Mouse (Mus musculus) heart, postnatal 0 days (tissue): ENCODE data around the gene Tgfbr2. TPM values are rescaled to one million over a fixed set of nuclear protein-coding genes. Genes with fewer than 3 reads are reported as not detected.

Experiments
- ATAC-seq: fragments of 200-750 bp; cut with Nextera tagmentation; 2 replicates; pipeline ENCODE4 v1.8.0; 2017; ENCODE audit warnings: low read depth, moderate number of reproducible peaks, moderate library complexity; ENCODE audit not compliant: insufficient read depth
- DNase-seq: peaks from one replicate; pipeline ENCODE4 v3.0.0-alpha.2; 2016; ENCODE audit warnings: low spot score
- H3K27ac ChIP-seq: fragments of 300-500 bp; sonication (generic); 2 replicates; pipeline ENCODE4 v1.5.1; 2014; ENCODE audit warnings: low read depth, mild to moderate bottlenecking
- H3K27me3 ChIP-seq: fragments of 300-500 bp; sonication (generic); 2 replicates; pipeline ENCODE4 v1.6.1; 2014; ENCODE audit warnings: low read length, mixed read lengths; ENCODE audit not compliant: control insufficient read depth, insufficient read depth
- H3K36me3 ChIP-seq: fragments of 300-500 bp; sonication (generic); replicated peaks from 2 replicates; pipeline ENCODE4 v1.6.1; 2014; ENCODE audit warnings: low read length, mixed read lengths; ENCODE audit not compliant: control insufficient read depth, insufficient read depth
- H3K4me1 ChIP-seq: fragments of 300-500 bp; sonication (generic); 2 replicates; pipeline ENCODE4 v1.6.1; 2014; ENCODE audit warnings: antibody characterized with exemption; ENCODE audit not compliant: control insufficient read depth, insufficient read depth
- H3K4me2 ChIP-seq: fragments of 300-500 bp; sonication (generic); 2 replicates; pipeline ENCODE4 v1.6.1; 2014; ENCODE audit warnings: low read depth, mild to moderate bottlenecking, low read length, moderate library complexity
- H3K4me3 ChIP-seq: fragments of 300-500 bp; sonication (generic); 2 replicates; pipeline ENCODE4 v1.5.1; 2014; ENCODE audit warnings: low read depth, low read length
- H3K9ac ChIP-seq: fragments of 300-500 bp; sonication (generic); replicated peaks from 2 replicates; pipeline ENCODE4 v1.6.1; 2014; ENCODE audit warnings: low read depth, low read length, mixed read lengths
- H3K9me3 ChIP-seq: fragments of 300-500 bp; sonication (generic); replicated peaks from 2 replicates; pipeline ENCODE4 v1.6.1; 2016; ENCODE audit warnings: low read length; ENCODE audit not compliant: control insufficient read depth
- CTCF ChIP-seq: IDR thresholded peaks from 2 replicates; pipeline ENCODE4 v1.5.1; 2016; ENCODE audit warnings: antibody characterized with exemption, control low read depth, low read depth
- EP300 ChIP-seq: IDR thresholded peaks from 2 replicates; pipeline ENCODE4 v1.6.1; 2016; ENCODE audit warnings: antibody characterized with exemption, low read depth
- WGBS: fragments of 180-500 bp; shearing (Covaris S2); extraction: QIAGEN DNeasy Blood & Tissue Kit; methylation state at CpG from one replicate; pipeline ENCODE4 v1.1.7; 2014; 5-methylcytosine and 5-hydroxymethylcytosine counted together
- polyA plus RNA-seq: library from polyadenylated mRNA; unstranded; fragments of >200 nt; fragmentation: Nextera tagmentation; extraction: Ambion mirVana; gene quantifications from 2 replicates; pipeline ENCODE4 v1.2.1, GENCODE M21; 2015
- total RNA-seq: library from RNA; depleted of rRNA; stranded (reverse); fragments of >200 nt; gene quantifications from 2 replicates; pipeline ENCODE4 v1.2.3, GENCODE M21; 2014; ENCODE audit warnings: low replicate concordance

The Tgfbr2 gene
- total and polyA plus RNA-seq, 2 experiments from 2014 or later, result 16.0 to 70.8 TPM

DNA sequence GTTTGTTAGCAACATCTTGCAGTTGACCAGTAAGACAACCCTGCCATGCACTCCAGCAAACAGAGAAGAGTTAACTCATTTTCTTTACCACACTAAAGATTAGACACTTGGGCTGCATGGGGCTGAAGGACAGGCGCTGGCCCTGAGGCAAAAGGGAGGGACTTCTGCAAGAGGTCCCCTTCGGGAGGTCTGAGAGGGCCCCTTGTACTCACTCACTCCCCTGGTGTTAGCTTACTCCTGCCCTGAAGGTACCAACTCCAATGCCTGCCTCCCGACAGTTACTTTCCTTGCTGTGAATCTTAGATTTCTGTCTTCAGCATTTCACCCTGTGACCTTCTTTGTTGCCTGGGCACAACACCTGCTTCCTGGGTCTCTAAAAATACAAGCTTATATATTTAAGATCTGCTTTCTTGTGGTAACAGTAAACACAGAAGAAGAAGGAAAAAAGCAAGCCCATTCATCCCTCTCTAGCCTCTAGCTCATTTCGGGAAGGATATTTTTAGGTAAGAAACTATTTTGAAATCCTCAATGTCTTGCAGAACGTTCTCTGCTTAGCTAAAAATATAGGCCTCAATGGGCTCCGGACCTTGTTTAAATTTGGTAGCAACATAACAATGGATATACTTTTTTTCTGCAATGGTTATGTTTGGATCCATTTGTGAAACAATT lies 41.7 kb downstream of the Tgfbr2 start:
- no peaks in the 10 kb centered on the region for H3K9me3 ChIP-seq
- no peak overlapping the region for H3K9ac ChIP-seq
- peaks cover 11% of the 10 kb centered on the region for H3K4me1 ChIP-seq
- peaks cover 28% of the 10 kb centered on the region for H3K36me3 ChIP-seq
- no peak overlapping the region for H3K4me2 ChIP-seq
- TF ChIP-seq CTCF (no peak), EP300 (no peak)
- DNase-seq (no peak), ATAC-seq (no peak)
- H3K4me3 ChIP-seq, result no peak overlapping the region
- H3K27ac ChIP-seq, result peak overlapping the region; percentile 51; the same call in 1 of the 2 replicates
- WGBS, result 53% methylated on average over 6 of the region's 6 CpGs
- no peaks in the 10 kb centered on the region for H3K27me3 ChIP-seq

DNA sequence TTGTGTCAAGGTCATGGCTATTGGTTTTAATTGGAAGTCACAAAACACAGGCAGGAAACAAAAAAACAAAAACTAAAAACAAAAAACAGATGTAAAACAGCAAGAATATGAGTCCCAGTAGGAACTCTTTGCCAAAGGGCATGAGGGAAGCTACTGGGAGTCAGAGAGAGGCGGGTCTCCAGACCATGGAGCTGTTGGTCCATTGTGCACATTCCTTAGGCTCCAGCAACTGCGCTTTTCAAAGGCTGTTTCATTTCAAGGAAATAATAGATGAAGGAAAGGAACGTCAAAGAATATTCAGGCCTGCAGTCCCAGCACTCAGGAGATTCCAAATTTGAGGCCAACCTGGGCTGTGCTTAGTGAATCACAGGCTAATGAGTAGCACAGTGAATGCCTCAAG lies 46.3 kb downstream of the Tgfbr2 start:
- no peaks in the 10 kb centered on the region for H3K9me3 ChIP-seq
- no peaks in the 10 kb centered on the region for H3K27me3 ChIP-seq
- DNase-seq, result no peak
- no peak overlapping the region for H3K4me2 ChIP-seq
- peaks cover 7% of the 10 kb centered on the region for H3K4me1 ChIP-seq
- no peak overlapping the region for H3K27ac ChIP-seq
- H3K36me3 ChIP-seq, result peaks cover 52% of the 10 kb centered on the region
- H3K4me3 ChIP-seq, result no peak overlapping the region
- TF ChIP-seq EP300 (no peak), CTCF (no peak)
- H3K9ac ChIP-seq, result no peak overlapping the region
- ATAC-seq, result no peak
- 79% methylated on average over 3 of the region's 3 CpGs for WGBS

DNA sequence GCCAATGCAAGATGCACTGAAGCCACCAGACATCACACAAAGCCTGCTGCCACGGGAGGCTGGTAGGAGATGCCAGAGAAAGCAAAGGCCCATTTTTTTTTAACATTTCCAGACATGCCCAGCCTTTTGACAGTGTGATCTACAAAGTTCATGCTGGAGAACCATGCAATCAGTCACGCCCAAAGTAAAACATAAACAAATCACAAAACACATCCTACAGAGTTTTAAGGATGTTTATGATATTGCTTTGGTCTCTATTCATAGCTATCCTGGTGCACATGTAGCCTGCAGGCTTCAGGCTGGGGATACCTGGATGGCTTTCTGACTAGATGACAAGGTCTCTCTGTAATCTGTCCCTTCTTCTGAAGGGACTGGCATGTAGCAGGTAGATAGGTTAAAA lies 46.8 kb downstream of the Tgfbr2 start:
- ATAC-seq, result no peak
- Histone ChIP-seq H3K9me3 (no peaks in the 10 kb centered on the region), H3K4me3 (no peak overlapping the region), H3K27me3 (no peaks in the 10 kb centered on the region), H3K4me2 (no peak overlapping the region), H3K4me1 (peaks cover 2% of the 10 kb centered on the region), H3K9ac (no peak overlapping the region), H3K27ac (no peak overlapping the region), H3K36me3 (peaks cover 52% of the 10 kb centered on the region)
- no peak for TF ChIP-seq EP300
- TF ChIP-seq CTCF, result no peak
- 77% methylated on average over 2 of the region's 2 CpGs for WGBS
- DNase-seq, result no peak

DNA sequence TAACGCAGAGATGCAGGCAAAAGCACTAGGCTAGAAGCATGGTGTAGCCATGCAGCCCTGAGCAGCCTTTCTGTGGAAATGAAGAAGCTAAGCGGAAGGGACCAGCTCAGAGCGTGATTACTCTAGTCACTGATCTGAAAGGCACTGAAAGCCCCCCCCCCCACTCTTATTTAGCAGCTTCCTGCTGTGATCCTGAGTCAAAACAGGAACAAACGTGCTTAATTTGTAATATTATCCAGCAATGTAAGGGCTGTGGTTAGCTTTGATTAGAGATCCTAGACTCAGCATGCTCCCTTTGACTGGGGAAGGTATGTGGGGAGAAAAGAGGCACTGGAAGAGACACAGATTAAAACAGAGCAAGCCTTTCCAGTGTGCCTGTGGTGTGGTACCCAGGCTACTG lies 48.7 kb downstream of the Tgfbr2 start:
- Histone ChIP-seq H3K27me3 (no peaks in the 10 kb centered on the region), H3K36me3 (peaks cover 52% of the 10 kb centered on the region), H3K27ac (no peak overlapping the region), H3K9me3 (no peaks in the 10 kb centered on the region), H3K4me3 (no peak overlapping the region), H3K4me2 (no peak overlapping the region), H3K4me1 (0 out of 2 replicates have a peak, but pooled peaks cover 6% of the 10 kb centered on the region), H3K9ac (no peak overlapping the region)
- DNase-seq, result no peak
- WGBS, result 76% methylated on average over 4 of the region's 4 CpGs
- TF ChIP-seq CTCF (no peak), EP300 (no peak)
- no peak for ATAC-seq

DNA sequence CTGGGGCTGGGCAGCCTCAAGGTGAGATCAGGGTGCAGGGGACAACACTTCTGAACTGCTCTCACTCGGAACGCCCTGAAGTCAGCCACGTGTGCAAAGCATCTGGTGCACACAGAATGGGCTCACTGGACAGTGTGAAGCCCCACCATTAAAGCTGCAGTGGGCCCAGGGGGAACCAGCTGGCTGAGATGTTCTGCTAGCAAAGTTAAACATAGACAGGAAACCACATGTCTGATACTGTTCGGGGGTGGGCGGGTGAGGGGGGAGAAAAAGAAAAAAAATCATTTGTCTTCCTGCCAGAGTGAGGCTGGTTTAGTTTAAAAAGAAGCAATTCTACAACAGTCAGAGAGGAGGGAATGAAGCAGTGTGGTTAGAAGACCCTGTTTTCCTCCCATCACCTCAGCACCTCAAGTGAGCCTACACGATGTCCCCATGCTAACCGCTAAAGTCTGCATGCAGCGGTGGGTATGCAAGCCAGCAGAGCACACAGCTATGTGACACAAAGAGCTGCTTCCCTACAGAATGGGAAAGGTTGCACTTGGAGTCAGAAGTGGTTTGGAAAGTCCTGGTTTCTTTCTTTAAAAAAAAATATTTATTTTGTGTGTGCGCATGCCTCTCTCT lies 52.1 kb downstream of the Tgfbr2 start:
- no peak overlapping the region for H3K4me3 ChIP-seq
- peak overlapping the region; percentile 46; the same call in 1 of the 2 replicates for H3K27ac ChIP-seq
- ATAC-seq (peak; percentile 76), DNase-seq (peak; percentile 55)
- H3K27me3 ChIP-seq, result no peaks in the 10 kb centered on the region
- peaks cover 36% of the 10 kb centered on the region for H3K36me3 ChIP-seq
- H3K9ac ChIP-seq, result no peak overlapping the region
- TF ChIP-seq CTCF, result no peak
- TF ChIP-seq EP300, result no peak
- H3K4me1 ChIP-seq, result 0 out of 2 replicates have a peak, but pooled peaks cover 6% of the 10 kb centered on the region
- H3K4me2 ChIP-seq, result no peak overlapping the region
- no peaks in the 10 kb centered on the region for H3K9me3 ChIP-seq
- WGBS, result 54% methylated on average over 9 of the region's 9 CpGs
